In genomic region chr2:25331470-25331869, GRCm38 (mm10) we compare ENCODE assay signal across 9 mouse cellular contexts. TPM values are rescaled to one million over a fixed set of nuclear protein-coding genes. Genes with fewer than 3 reads are reported as not detected.
DNase-seq lines count a peak whose midpoint lies in the region; ATAC-seq lines count a peak whose summit lies in the region.
"Had no signal": no experiment of that assay in that cellular context is flagged by ENCODE, and none has a peak within 500 bp of the region (broad histone marks: within the 10 kb centered on the region; RNA-seq: fewer than 3 reads in every experiment).

No protein-coding gene starts in this region.

- peak overlapping the region; percentile 91 for H3K4me3 ChIP-seq in forebrain, embryonic 11.5 days (ENCODE audit: low read depth, low read length)
- H3K4me3 ChIP-seq in liver, embryonic 12.5 days: peak overlapping the region; percentile 90

- no peak overlapping the region for H3K27ac ChIP-seq in forebrain, embryonic 11.5 days (ENCODE audit: low read depth, low read length)
- no peak overlapping the region for H3K27ac ChIP-seq in liver, embryonic 12.5 days

- H3K9me3 ChIP-seq in forebrain, embryonic 11.5 days (ENCODE audit: control insufficient read depth, low read length): no peaks in the 10 kb centered on the region
- H3K9me3 ChIP-seq in liver, embryonic 12.5 days (replicated peaks): no peaks in the 10 kb centered on the region

- DNase-seq in cerebellum, adult 9-10 months: peak; percentile 45
- DNase-seq in cerebellum, adult 8-10 months: no peak
- peak; percentile 63 for DNase-seq in 3T3-L1 (ENCODE audit: low read depth, low spot score)
- no peak for DNase-seq in forebrain, embryonic 11.5 days (ENCODE audit: low spot score)
- no peak for DNase-seq in spleen, adult 12 weeks (ENCODE audit: low spot score)
- no peak for DNase-seq in ovary, postnatal 36 days (ENCODE audit: low spot score)
- no peak for DNase-seq in ovary, postnatal 14 days (ENCODE audit: low spot score)
- DNase-seq: spleen, adult 18-20 months had no signal

- H3K9ac ChIP-seq in forebrain, embryonic 11.5 days (ENCODE audit: low read length): peak overlapping the region; percentile 92
- peak overlapping the region; percentile 87 for H3K9ac ChIP-seq in liver, embryonic 12.5 days

- H3K4me2 ChIP-seq in forebrain, embryonic 11.5 days (ENCODE audit: low read depth, low read length, severe bottlenecking): peak overlapping the region; percentile 54
- H3K4me2 ChIP-seq in liver, embryonic 12.5 days: peak overlapping the region; percentile 88

- H3K4me1 ChIP-seq in forebrain, embryonic 11.5 days (replicated peaks; ENCODE audit: control insufficient read depth, insufficient read depth, low read length): peaks cover 6% of the 10 kb centered on the region; the same call in 1 of the 2 replicates
- peaks cover 27% of the 10 kb centered on the region for H3K4me1 ChIP-seq in liver, embryonic 12.5 days

- H3K27me3 ChIP-seq in forebrain, embryonic 11.5 days (ENCODE audit: control insufficient read depth, insufficient read depth, low read length): no peaks in the 10 kb centered on the region
- H3K27me3 ChIP-seq in liver, embryonic 12.5 days (replicated peaks): peaks cover 4% of the 10 kb centered on the region; the same call in 1 of the 2 replicates

- no peak for ATAC-seq in forebrain, embryonic 11.5 days (replicated peaks; ENCODE audit: low FRiP score)
- ATAC-seq in liver, embryonic 12.5 days: no peak

- H3K36me3 ChIP-seq in forebrain, embryonic 11.5 days (ENCODE audit: control insufficient read depth, insufficient read depth, low read length): no peaks in the 10 kb centered on the region
- peaks cover 31% of the 10 kb centered on the region for H3K36me3 ChIP-seq in liver, embryonic 12.5 days

- WGBS in forebrain, embryonic 11.5 days: 63% methylated on average over 9 of the region's 9 CpGs
- WGBS in liver, embryonic 12.5 days (ENCODE audit: insufficient replicate concordance): 38% methylated on average over 9 of the region's 9 CpGs

RNA-seq across cellular contexts. Expression of gene Man1b1, which starts 0.7 kb away (rescaled TPM):
- 75.7 and 77.8 TPM in 2 replicates for polyA plus RNA-seq in forebrain, embryonic 11.5 days (2014; fragmentation: Nextera tagmentation; extraction: Ambion mirVana)
- 29.4 and 30.5 TPM in 2 replicates for polyA plus RNA-seq in liver, embryonic 12.5 days (2016; fragmentation: Nextera tagmentation; extraction: Ambion mirVana)

RNA-seq across cellular contexts. Expression of gene Grin1, which starts 12.5 kb away (rescaled TPM):
- 1.7 and 2.1 TPM in 2 replicates for polyA plus RNA-seq in forebrain, embryonic 11.5 days (2014; fragmentation: Nextera tagmentation; extraction: Ambion mirVana)
- 0.24 and 0.41 TPM in 2 replicates for polyA plus RNA-seq in liver, embryonic 12.5 days (2016; fragmentation: Nextera tagmentation; extraction: Ambion mirVana)

RNA-seq across cellular contexts. Expression of gene Dpp7, which starts 24.7 kb away (rescaled TPM):
- polyA plus RNA-seq in forebrain, embryonic 11.5 days (2014; fragmentation: Nextera tagmentation; extraction: Ambion mirVana): 20.1 and 20.5 TPM in 2 replicates
- 11.2 TPM in 2 replicates for polyA plus RNA-seq in liver, embryonic 12.5 days (2016; fragmentation: Nextera tagmentation; extraction: Ambion mirVana)

RNA-seq across cellular contexts. Expression of gene Uap1l1, which starts 34.0 kb away (rescaled TPM):
- polyA plus RNA-seq in forebrain, embryonic 11.5 days (2014; fragmentation: Nextera tagmentation; extraction: Ambion mirVana): 3.1 and 5.4 TPM in 2 replicates
- 13.5 and 14.0 TPM in 2 replicates for polyA plus RNA-seq in liver, embryonic 12.5 days (2016; fragmentation: Nextera tagmentation; extraction: Ambion mirVana)

RNA-seq across cellular contexts. Expression of gene Sapcd2, which starts 40.7 kb away (rescaled TPM):
- 79.0 and 85.0 TPM in 2 replicates for polyA plus RNA-seq in forebrain, embryonic 11.5 days (2014; fragmentation: Nextera tagmentation; extraction: Ambion mirVana)
- 34.6 and 38.0 TPM in 2 replicates for polyA plus RNA-seq in liver, embryonic 12.5 days (2016; fragmentation: Nextera tagmentation; extraction: Ambion mirVana)

Comparison
In these comparisons a context has a peak if more than half of its experiments do, and no peak if none do; other contexts are left out.
1. DNase-seq: peak in cerebellum, adult 9-10 months (single experiment) and 3T3-L1 (single experiment); none in cerebellum, adult 8-10 months (single experiment), forebrain, embryonic 11.5 days (single experiment), spleen, adult 12 weeks (single experiment), ovary, postnatal 36 days (single experiment) and ovary, postnatal 14 days (single experiment).